8 mouse cellular contexts compared by ENCODE assay signal in genomic region chr3:90213377-90213866, GRCm38 (mm10). TPM values are rescaled to one million over a fixed set of nuclear protein-coding genes. Genes with fewer than 3 reads are reported as not detected.
DNase-seq lines count a peak whose midpoint lies in the region; ATAC-seq and TF ChIP-seq lines count a peak whose summit lies in the region.

TSS of gene Rps27 (minus strand) at chr3:90213651.
TSS of gene Rab13 (plus strand) at chr3:90213695.

- ATAC-seq in kidney, embryonic 15.5 days (replicated peaks; ENCODE audit: low FRiP score): peak; percentile 95
- peak; percentile 96 for ATAC-seq in monocyte, adult 5-6 weeks (replicated peaks; ENCODE audit: insufficient number of reproducible peaks, low FRiP score, low TSS enrichment, poor library complexity, severe bottlenecking)

- peak within 1 kb of the TSS; percentile 68 for H3K4me3 ChIP-seq in bone marrow macrophage, adult 2 months (ENCODE audit: insufficient read depth, low read length)
- H3K4me3 ChIP-seq in embryonic fibroblast, embryonic 13.5 days (ENCODE audit: insufficient read depth, low read length): peak within 1 kb of the TSS; percentile 79
- H3K4me3 ChIP-seq in heart, embryonic 10.5 days: peak within 1 kb of the TSS; percentile 80
- peak within 1 kb of the TSS; percentile 70 for H3K4me3 ChIP-seq in kidney, embryonic 15.5 days (replicated peaks)

- no peaks in the 10 kb centered on the region for H3K27me3 ChIP-seq in heart, embryonic 10.5 days (ENCODE audit: insufficient read depth, poor library complexity, severe bottlenecking)
- no peaks in the 10 kb centered on the region for H3K27me3 ChIP-seq in kidney, embryonic 15.5 days

- peak within 1 kb of the TSS; percentile 92 for H3K4me2 ChIP-seq in kidney, embryonic 15.5 days

- under 1% methylated on average over 42 of the region's 42 CpGs for WGBS in heart, embryonic 10.5 days
- under 1% methylated on average over 42 of the region's 42 CpGs for WGBS in kidney, embryonic 15.5 days

- H3K9ac ChIP-seq in kidney, embryonic 15.5 days: peak within 1 kb of the TSS; percentile 77

- TF ChIP-seq CTCF in bone marrow macrophage, adult 2 months (IDR thresholded peaks at IDR 0.05; ENCODE audit: low read depth, low read length): no peak
- no peak for TF ChIP-seq CTCF in embryonic fibroblast, embryonic 13.5 days (IDR thresholded peaks at IDR 0.05; ENCODE audit: borderline replicate concordance, insufficient read depth, low read length)

- H3K9me3 ChIP-seq in heart, embryonic 10.5 days: no peaks in the 10 kb centered on the region
- H3K9me3 ChIP-seq in kidney, embryonic 15.5 days (replicated peaks): no peaks in the 10 kb centered on the region

- DNase-seq in A20 (ENCODE audit: low read depth, low spot score) (peak; percentile 95), liver (peak; percentile 89)
- peak; percentile 98 for DNase-seq in heart, embryonic 10.5 days (ENCODE audit: low spot score)
- peak; percentile 83 to 90 for DNase-seq in spleen, postnatal 4 days (ENCODE audit: low spot score in 2 of 2)

- peak within 1 kb of the TSS; percentile 67 for H3K27ac ChIP-seq in bone marrow macrophage, adult 2 months (ENCODE audit: insufficient read depth, low read depth, low read length)
- peak within 1 kb of the TSS; percentile 61 for H3K27ac ChIP-seq in embryonic fibroblast, embryonic 13.5 days (ENCODE audit: insufficient read depth, low read length)
- H3K27ac ChIP-seq in heart, embryonic 10.5 days: peak within 1 kb of the TSS; percentile 97
- H3K27ac ChIP-seq in kidney, embryonic 15.5 days: peak within 1 kb of the TSS; percentile 86

- H3K4me1 ChIP-seq in bone marrow macrophage, adult 2 months (ENCODE audit: control insufficient read depth, insufficient read depth, low read length): peaks cover 14% of the 10 kb centered on the region
- peaks cover 6% of the 10 kb centered on the region for H3K4me1 ChIP-seq in embryonic fibroblast, embryonic 13.5 days (ENCODE audit: control insufficient read depth, insufficient read depth, low read length)
- H3K4me1 ChIP-seq in heart, embryonic 10.5 days: peaks cover 21% of the 10 kb centered on the region; the same call in 1 of the 2 replicates
- H3K4me1 ChIP-seq in kidney, embryonic 15.5 days: peaks cover 32% of the 10 kb centered on the region

- no peak; the same call in 1 of the 2 replicates for TF ChIP-seq POLR2A in bone marrow macrophage, adult 2 months (IDR thresholded peaks at IDR 0.05; ENCODE audit: borderline replicate concordance, low read depth, low read length)
- peak; percentile 99 for TF ChIP-seq POLR2A in embryonic fibroblast, embryonic 13.5 days (IDR thresholded peaks at IDR 0.05; ENCODE audit: low read depth, low read length)

- peaks cover 42% of the 10 kb centered on the region for H3K36me3 ChIP-seq in heart, embryonic 10.5 days
- H3K36me3 ChIP-seq in kidney, embryonic 15.5 days: peaks cover 43% of the 10 kb centered on the region

RNA-seq across cellular contexts. Expression of gene Rps27, which starts in this region (rescaled TPM):
- 946 and 1,891 TPM in 2 replicates for polyA plus RNA-seq in bone marrow macrophage, adult 2 months (2012; ENCODE audit: insufficient read depth, insufficient read length, missing spikeins)
- 36.9 and 264 TPM in 2 replicates for polyA plus RNA-seq in embryonic fibroblast, embryonic 13.5 days (2011; ENCODE audit: insufficient read length, low read depth, missing spikeins)
- 807 and 845 TPM in 2 replicates for polyA plus RNA-seq in heart, embryonic 10.5 days (2016; fragmentation: Nextera tagmentation; extraction: Ambion mirVana)
- 1,600 and 1,610 TPM in 2 replicates for polyA plus RNA-seq in kidney, embryonic 15.5 days (2015; fragmentation: Nextera tagmentation; extraction: Ambion mirVana)
- 4,989 to 6,509 TPM (median 5,955 TPM) in 3 replicates for total RNA-seq in monocyte, adult 5-6 weeks (2017)

RNA-seq across cellular contexts. Expression of gene Rab13, which starts in this region (rescaled TPM):
- polyA plus RNA-seq in bone marrow macrophage, adult 2 months (2012; ENCODE audit: insufficient read depth, insufficient read length, missing spikeins): 19.0 and 23.2 TPM in 2 replicates
- polyA plus RNA-seq in embryonic fibroblast, embryonic 13.5 days (2011; ENCODE audit: insufficient read length, low read depth, missing spikeins): 32.1 and 33.5 TPM in 2 replicates
- 27.9 and 29.2 TPM in 2 replicates for polyA plus RNA-seq in heart, embryonic 10.5 days (2016; fragmentation: Nextera tagmentation; extraction: Ambion mirVana)
- polyA plus RNA-seq in kidney, embryonic 15.5 days (2015; fragmentation: Nextera tagmentation; extraction: Ambion mirVana): 39.8 and 40.8 TPM in 2 replicates
- total RNA-seq in monocyte, adult 5-6 weeks (2017): not detected in 3 replicates

Comparison
In these comparisons a context has a peak if more than half of its experiments do, and no peak if none do; other contexts are left out.
1. Peak in every context shown above with its lines: DNase-seq, ATAC-seq, H3K4me3 ChIP-seq and H3K27ac ChIP-seq.